Mouse (Mus musculus) retina, postnatal 7 days (tissue): ENCODE measurements around the gene Rbfox1.

Experiments
- DNase-seq: peaks from one replicate; pipeline ENCODE4 v3.0.0-alpha.2; 2012; ENCODE audit warnings: low read depth, low spot score

The Rbfox1 gene

DNA sequence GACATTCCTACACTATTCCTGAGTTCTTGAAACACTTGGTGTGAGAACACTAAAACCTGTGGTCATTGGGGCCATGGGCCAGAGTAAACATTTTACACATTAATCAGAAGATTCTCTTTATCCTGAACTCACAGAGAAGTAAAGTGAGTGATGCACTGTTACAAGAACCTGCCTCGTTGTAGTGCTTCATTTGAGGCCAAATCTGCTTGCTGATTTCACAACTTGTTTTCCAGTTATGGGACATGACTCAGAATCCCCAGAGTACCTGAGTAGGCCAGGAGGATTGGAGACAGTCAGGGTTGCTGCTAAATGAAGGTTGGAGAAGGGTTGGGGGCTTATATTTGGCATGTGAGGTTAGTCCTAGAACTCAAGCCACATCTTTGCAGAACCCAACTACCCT, 936.6 kb downstream of the Rbfox1 start:
- no peak for DNase-seq

DNA sequence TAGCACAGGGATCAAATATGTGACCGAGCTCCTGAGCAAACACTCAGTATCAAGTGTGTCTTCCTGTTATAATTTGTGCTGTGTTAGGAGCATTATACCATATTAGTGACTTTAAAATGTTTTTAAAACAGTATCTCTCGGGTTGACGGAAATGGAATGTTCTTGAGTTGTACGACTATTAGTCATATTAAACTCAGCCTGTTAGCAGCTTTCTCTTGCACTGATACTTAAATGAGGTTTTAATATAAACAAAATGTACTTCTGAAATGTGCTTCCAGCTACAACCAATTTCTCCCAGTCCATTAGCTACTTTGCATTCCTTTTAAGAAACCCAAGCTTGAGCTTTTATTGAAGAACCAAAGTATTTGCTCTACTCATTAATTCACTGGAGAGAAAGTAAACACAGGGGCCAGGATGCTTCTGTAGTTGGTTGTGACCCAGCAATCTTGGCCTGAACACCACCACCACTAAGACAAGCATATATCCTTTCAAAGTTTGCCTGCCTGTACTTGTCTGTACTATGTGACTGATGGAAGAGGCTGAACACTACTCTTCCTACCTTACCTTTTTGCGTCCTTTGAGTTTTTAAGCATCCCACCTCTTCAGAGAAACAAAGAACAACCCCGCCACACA, 944.9 kb downstream of the Rbfox1 start:
- DNase-seq: no peak

DNA sequence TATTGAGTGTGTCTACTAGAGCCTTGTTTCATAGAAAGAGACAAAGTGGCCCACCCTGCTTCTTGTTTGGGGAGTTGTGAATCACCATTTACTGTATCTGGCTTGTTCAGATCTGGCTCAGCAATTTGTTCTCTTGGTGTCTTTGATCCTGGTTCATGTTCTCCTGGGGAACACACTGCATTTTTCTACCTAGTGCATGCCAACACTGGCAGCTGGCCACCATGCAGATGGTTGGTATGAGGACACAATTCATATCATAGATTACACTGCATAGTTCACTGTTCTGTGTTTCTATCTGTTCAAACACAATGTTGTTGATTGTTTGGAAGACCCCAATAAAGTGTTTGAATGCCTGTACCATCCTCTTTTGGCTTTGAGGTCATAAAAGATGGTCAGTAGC, 948.3 kb downstream of the Rbfox1 start:
- DNase-seq: no peak

DNA sequence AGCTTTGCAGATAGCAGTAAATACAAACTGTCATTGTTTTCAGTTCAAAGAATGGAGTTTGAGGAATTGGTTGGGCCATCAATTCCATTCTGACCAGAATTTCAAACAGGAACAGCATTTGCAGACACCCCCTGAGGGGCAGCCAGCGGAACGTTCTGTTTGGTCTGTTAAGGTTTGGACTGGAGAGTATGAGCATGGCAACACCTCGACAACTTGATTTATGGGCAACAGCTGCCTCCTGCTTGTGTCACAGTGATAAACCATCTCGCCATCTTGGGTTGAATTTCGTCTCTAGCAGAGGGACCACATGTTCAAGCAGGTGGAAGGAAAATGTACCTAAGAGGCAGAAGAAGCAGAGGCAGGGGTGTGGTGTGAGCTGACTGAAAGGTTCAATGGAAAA, 949.9 kb downstream of the Rbfox1 start:
- DNase-seq: no peak

DNA sequence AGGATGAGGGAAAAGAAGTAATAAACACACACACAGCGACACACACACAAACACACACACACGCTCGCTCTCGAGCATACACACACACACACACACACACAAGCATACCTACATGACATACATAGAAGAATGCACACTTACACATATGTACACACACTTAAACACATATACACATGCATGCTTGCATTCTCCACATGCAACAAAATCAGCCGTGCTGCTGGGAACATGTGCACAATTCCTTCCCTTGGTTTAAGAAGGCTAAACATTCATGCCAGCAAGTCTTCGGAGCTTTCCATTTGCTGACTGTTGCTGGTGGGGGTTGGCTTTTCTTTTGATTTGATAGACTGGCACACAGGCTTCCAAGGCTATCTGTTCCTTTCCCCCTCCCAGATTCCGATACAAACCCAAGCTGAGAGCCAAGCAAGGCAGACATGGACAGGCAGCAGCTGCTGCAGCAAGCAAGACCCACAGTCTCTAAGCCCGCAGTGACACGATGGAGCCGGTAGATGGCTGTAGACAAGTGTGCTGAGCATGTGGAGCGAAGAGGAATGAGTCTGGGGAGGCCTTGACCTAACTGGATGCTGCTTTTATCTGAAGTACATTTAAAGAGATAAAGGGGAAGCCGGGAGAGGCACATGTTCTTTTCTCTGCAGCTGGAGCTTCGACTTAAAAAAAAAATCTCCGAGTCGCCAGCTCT, 954.3 kb downstream of the Rbfox1 start:
- peak; percentile 28 for DNase-seq

DNA sequence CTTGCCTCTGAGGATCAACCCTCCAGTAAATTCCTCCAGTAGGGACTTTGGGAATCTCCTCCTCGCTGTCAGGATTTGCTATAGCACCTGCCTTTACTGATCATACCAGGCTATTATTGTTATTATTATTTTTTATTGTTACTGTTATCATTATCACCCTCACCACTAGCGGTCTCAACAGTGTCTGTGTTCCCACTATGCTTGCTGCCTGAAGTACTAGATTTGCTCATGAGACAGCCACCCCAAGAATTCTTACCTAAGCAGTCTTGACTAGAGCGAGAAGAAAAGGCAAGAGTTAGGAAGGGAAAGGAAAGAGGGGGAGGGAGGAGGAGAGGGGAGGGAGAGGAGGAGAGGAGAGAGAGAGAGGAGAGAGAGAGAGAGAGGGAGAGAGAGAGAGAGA, 954.9 kb downstream of the Rbfox1 start:
- DNase-seq: no peak

DNA sequence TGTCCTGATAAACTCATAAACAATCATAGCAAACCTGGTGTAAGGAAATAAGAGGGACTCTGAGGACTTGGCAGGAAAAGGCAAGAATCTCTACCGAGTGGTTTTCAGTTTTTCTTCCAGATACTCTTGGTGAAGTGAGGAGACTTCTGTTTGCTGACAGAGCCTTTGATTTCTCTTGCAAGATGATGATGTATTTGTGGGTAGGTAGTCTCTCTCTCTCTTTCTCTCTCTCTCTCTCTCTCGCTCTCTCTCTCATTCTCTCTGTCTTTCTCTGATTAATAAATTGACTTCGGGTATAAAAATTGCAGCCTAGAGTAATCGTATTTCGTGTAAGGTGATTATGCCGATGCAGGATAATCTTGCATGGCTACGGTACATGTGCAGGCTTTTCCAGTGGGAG, 955.3 kb downstream of the Rbfox1 start:
- DNase-seq: no peak

DNA sequence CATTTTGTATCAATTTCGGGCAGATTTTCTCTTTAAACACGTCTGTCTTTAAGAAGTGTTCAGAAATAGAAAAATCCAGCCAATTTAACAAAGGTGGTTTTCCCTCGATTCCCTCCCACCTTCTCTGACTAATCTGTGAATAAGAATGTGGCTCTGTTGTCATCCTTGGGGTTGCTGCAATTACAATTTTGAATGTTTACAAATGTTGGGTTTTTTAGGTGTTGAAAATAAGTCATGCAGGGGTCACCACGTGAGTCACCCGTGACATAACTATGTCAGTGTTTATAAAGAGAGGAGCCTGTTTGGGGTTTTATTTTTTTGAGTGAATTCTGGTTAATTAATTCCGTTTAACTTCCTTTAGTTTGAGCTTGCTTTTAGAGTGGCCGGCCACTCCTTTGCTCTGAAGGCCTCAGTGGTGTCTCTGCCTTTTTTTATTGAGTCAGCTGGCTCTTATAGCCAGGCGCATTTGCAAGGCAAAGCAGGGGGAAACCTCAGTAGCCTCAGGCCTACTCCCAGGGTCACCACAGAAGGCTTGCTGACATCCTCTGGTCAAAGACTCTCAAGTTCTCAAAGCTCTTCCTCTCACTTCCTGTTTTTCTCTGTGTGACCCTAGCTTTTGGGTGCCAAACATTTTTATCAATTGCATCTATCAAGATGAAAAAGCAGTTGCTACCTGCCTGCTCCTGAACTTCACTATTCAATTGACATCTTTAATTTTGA, 957.1 kb downstream of the Rbfox1 start:
- DNase-seq: no peak

DNA sequence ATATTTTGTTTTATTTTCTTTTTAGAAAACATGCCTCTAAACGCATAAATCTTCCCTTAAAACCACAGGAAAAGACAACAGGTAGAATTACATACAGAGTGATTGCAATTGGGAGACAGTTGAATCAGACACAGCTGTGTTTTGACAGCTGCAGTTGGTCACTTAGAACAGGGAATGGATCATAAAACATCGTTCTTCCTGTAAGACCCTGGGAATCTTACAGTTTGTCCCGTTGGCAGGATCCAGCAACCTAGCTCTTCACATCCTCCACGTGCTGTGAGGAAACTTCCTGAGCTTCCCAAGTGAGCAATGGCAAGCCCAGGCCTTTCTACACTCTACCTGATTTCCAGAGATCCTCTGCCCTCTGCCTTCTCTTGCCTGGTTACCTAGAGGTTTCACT, 959.5 kb downstream of the Rbfox1 start:
- no peak for DNase-seq

DNA sequence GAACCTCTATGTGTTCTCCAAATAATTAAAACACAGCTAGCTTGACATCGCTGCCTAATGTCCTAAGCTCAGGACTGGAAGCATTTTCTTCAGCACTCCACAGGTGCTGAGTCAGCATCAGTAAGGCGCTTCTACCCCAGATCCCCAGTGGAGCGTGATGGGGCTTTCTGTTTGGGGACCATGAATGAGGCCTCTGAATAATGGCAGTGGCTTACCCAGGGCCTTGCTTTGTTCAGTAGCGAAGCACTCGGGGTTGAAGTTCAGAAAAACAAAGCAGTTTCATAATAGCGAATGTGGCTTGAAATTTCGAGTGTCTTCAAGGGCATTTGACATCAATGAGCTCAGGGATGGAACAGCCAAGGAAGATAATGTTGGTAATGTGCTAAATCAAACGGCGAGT, 966.2 kb downstream of the Rbfox1 start:
- no peak for DNase-seq

DNA sequence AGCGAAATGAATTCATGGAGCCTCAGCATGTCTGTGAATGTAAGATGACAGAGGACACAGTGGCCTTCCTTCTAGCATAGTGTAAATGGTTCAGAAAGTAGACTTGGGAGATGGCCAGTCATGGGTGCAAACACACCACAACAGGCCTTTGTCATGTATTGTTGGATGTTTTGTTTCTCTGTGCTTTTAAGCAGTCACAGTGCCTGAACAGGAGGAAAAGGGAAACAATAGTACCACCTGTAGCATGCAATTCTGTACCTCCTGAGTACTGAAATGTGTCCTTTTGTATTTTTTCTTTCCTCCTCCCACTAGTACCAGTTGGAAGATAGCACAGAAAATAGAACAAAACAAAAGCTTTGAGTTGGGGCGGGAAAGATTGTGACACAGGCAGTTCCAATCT, 968.6 kb downstream of the Rbfox1 start:
- no peak for DNase-seq

DNA sequence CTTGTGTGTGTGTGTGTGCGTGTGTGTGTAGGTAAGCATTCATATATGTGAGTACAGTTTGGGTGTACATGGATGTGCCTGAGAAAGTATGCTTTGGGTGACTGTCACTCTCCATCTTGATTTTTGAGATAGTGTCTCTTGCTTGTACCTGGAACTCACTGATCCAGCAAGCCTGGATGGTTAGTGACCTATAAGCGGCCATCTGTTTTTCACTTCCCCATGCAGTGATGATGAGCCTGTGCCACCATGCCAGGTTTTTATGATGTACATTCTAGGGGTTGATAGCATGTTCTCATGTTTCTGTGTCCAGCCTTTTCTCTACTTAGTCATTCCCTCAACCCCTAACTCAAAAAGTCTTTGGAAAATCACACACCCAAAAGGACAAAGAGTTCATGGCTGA, 976.5 kb downstream of the Rbfox1 start:
- DNase-seq: no peak

DNA sequence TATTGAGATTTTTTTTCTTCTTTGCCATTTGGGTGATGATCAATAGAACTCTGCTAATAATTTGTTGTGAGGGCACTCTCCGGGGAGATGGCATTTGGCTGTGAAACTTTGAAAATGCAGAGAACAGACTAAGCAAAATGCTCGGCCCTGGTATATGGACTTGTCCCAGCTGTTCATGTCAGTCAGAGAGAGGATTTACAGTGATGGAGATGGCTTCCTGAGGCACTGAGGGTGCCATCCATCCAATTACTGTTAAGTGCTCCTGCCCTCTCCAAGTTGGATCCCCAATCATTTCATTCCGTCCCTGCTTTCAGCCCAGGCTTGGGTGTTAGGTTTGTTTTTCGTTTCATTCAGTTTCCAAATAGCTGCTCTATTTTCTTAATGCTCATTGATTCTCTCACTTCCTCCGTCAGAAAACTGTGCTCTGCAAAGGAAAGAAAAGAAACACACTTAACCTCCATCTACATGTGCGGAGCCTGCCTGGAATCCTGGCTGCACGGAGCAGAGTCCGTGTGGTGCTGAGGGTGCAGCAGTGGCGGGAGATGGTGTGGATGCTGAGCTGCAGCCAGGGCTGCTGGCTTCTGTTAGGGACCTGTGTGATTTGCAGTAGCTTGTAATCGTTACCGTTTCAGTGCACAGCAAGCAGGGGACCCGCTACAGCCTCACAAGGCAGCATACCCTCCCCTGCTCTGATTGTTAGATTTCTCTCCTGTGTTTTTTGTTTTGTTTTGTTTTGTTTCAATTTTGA, 997.7 kb downstream of the Rbfox1 start:
- DNase-seq: no peak

DNA sequence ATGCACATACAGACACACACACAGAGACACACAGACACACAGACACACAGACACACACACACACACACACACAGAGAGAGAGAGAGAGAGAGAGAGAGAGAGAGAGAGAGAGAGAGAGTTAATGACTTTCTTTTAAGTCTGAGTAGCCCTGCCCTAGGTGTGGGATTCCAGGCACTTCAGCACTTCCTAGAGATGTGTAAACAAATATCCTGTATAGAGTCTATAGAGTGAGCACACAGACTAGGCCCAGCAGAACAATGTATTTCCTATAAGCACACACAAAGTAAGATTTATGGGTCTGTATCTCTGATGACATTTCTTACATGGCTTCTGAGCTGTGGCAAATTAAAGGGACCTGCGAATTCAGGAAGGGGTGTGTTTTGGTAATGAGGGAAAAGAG, 998.6 kb downstream of the Rbfox1 start:
- no peak for DNase-seq

DNA sequence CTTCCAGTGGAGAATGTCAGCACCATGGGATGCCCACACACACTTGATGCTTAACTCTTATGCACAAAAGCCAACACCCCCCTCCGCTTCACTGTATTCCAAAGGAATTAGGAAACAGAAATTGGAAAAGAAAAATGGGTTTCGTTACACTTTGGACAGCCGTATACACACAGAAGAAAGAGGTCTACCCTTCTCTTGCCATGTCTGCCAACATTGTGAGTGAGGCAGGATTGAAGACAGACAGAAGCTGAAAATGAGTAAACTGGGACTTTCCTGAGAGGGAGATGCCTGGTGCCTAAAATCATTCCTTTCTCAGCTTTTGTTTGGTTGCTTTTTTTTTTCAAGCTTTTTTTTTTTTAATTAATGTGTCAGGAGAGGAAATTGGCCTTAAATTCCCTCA, 1000.5 kb downstream of the Rbfox1 start:
- DNase-seq: no peak

DNA sequence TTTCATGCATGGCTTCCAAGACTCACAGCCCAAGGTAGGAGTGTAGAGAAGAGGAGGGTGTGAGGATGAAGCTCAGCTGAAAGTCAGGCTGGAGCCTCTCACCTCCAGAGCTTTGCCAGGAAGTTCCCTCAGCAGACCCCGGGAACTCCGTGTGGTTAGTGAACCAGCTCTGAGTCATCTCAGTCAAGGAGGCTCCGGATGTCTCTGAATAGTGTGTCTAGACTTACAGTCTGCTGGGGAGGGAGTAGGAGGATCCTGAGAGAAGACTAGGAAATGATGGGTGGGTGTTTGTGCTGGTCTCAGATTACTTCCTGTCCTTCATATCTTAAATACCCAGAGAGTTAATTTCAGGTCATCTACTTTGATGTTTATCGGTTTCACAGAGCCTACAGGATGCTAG, 1004.1 kb downstream of the Rbfox1 start:
- DNase-seq: no peak

DNA sequence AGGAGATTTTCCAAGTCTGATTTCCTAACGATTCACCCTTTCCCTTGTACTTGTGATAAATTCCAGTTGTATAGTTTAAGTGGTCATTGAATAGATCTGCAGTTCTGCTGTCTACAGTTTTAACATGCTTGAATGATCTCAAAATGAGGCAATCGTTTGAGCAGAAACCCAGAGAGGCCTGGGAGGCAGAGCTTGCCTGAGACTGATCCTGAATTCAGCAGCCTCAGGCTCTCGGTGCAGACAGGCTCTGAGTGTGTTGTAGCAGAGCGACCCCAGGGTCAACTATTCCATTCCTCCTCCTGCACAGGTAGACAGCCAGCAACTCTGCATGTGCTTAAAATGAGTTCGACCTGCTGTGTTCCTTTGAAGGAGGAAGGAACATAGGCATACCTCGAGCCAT, 1012.6 kb downstream of the Rbfox1 start:
- no peak for DNase-seq

DNA sequence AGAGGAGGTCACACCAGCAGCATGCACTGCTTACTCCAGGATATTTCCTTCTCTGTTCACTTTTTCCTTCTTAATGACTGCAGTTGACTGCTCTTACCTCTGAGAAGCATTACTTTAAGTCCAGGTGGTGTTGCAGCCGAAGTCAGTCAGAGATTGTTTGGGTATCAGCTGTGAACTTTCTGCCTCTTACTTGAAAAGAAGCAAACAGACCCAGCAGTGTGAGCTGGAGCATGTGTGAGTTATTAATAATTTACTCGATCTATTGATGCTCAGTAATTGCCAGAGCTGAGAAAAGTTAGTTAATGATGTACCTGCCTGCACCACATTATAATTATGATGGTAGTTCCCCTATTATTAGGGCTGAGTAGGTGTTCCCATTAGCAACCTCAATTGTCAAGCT, 1014.9 kb downstream of the Rbfox1 start:
- DNase-seq: no peak

DNA sequence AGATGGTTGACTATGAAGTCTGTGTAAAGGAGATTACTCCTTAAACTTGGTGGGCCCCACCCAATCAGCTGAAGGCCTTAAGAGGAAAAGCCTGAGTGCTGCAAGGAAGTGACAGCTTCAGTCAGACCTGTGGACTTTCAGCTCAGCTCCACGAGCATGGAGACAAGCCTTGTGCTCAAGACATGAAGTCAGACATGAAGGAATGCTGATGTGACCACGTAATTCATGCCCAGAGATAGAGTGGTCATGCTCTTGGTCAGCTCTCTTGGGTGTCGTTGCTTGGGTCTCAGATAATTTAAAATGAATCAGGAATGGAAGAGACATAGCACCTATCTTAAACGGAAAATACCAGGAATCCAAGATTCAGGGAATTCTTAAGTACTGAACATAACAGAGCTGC, 1019.8 kb downstream of the Rbfox1 start:
- no peak for DNase-seq

DNA sequence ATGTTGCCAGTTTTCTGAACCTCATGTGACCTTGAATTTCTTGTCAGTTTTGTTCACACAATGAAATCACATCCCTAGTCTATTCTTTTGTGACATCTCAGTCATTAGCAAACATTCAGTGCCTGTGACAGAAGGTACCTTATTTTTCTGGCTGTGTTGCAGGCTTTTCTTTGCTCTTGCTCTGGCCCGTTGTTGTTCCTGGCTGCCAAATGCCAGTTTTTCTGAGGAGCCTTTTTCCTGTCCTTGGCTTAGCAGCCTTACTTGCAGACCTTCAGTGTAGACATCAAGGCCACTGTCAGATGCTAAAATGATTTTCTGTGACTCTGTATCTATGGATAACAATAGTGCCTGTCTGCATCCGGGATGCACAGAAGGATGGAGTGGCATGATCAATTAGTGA, 1020.8 kb downstream of the Rbfox1 start:
- no peak for DNase-seq

DNA sequence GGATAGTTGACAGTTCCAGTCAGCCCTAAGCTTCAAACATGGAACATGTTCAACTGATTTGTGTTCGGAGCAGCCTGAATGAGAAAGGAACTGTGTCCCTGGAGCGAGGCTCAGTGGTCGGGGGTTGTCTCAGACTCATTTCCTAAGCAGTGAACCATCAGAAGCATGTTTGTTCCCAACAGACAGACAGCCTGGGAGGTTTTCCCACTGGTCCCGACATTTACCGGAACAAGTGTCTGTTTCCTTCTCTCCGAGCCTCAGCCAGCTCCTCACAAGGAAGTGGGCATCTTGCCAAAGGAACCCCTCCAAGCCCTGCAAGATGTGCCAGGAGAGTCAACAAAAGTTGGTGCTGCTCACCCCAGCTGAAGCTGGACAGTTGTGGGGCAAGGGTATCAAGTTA, 1022.4 kb downstream of the Rbfox1 start:
- no peak for DNase-seq

DNA sequence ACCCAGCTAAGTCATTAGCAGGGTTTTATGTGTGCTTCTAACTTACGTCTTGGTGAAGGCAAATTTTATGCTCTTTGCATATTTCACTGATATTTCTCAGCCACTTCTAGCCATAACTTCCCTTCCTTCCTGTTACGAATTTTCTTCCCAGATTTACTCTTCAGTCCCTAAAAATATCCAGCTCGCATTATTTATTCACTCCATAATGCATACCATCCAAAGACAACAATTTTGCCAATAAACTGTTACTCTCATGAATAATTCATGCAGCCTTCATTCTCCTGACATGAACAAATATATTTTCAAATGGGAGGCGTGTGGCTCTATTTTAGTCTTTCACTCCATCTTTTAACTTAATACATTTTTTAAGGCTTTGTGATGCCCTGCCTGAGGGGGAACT, 1029.4 kb downstream of the Rbfox1 start:
- no peak for DNase-seq
